17 mouse cellular contexts compared by ENCODE assay signal in the genomic region with DNA sequence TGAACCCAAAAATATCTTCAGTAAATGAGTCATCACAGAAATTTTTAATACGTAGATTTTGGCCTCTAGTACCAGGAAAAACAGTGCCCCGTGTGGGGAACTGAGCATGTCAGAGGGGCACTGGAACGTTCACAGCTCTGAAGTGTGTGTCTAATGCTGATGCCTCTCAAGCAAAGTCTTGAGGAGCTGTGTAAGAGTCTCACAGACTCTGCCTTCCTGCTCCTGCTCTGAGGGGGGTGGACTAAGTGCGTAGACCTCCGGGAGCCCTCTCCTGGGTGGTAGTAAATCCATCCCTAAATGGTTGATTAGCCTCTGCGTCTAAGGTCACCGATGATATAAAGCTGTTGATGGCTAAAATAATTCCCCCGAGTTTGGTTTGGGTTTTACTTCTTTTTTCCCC. TPM values are rescaled to one million over a fixed set of nuclear protein-coding genes. Genes with fewer than 3 reads are reported as not detected.
DNase-seq lines count a peak whose midpoint lies in the region; ATAC-seq and TF ChIP-seq lines count a peak whose summit lies in the region.
"Had no signal": no experiment of that assay in that cellular context is flagged by ENCODE, and none has a peak within 500 bp of the region (broad histone marks: within the 10 kb centered on the region; RNA-seq: fewer than 3 reads in every experiment).

No protein-coding gene starts in this region.

- peak overlapping the region; percentile 22; the same call in 1 of the 2 replicates for H3K4me2 ChIP-seq in forebrain, embryonic 13.5 days
- H3K4me2 ChIP-seq: embryonic facial prominence, embryonic 13.5 days had no signal

- no peak overlapping the region for H3K4me3 ChIP-seq in forebrain, embryonic 13.5 days
- H3K4me3 ChIP-seq in forebrain, embryonic 10.5 days: no peak overlapping the region
- no peak overlapping the region; the same call in 1 of the 2 replicates for H3K4me3 ChIP-seq in layer of hippocampus, adult 2 months
- H3K4me3 ChIP-seq: embryonic facial prominence, embryonic 13.5 days; heart, embryonic 10.5 days; myocyte had no signal

- H3K4me1 ChIP-seq in forebrain, embryonic 13.5 days: peaks cover 26% of the 10 kb centered on the region
- peaks cover 21% of the 10 kb centered on the region for H3K4me1 ChIP-seq in forebrain, embryonic 10.5 days
- H3K4me1 ChIP-seq: heart, embryonic 10.5 days had no signal

- ATAC-seq in forebrain, embryonic 13.5 days: no peak

- 34% methylated on average over 8 of the region's 8 CpGs for WGBS in forebrain, embryonic 13.5 days
- 51% methylated on average over 8 of the region's 8 CpGs for WGBS in forebrain, embryonic 10.5 days

- no peaks in the 10 kb centered on the region for H3K36me3 ChIP-seq in forebrain, embryonic 13.5 days (ENCODE audit: poor library complexity, severe bottlenecking)
- no peaks in the 10 kb centered on the region for H3K36me3 ChIP-seq in forebrain, embryonic 10.5 days (replicated peaks)
- H3K36me3 ChIP-seq: embryonic facial prominence, embryonic 13.5 days; heart, embryonic 10.5 days had no signal

- DNase-seq in forebrain, embryonic 10.5 days (ENCODE audit: extremely low spot score, low spot score): no peak
- no peak for DNase-seq in layer of hippocampus, adult 2 months (ENCODE audit: low spot score in 2 of 2)
- DNase-seq in layer of hippocampus, adult 8-10 months (ENCODE audit: low spot score in 2 of 2): no peak
- DNase-seq in retina, embryonic 14.5 days (ENCODE audit: low spot score): peak; percentile 32
- no peak for DNase-seq in retina, postnatal 1 day
- no peak for DNase-seq in urinary bladder, adult 18-20 months (ENCODE audit: low spot score in 2 of 2)
- DNase-seq: B cell, adult 2 months; cerebellum, adult 9-10 months; gastrocnemius, postnatal 10 days; heart, postnatal 4 days; kidney, adult 9 months; thymus, postnatal 25 days had no signal

- H3K27ac ChIP-seq in forebrain, embryonic 13.5 days: no peak overlapping the region
- no peak overlapping the region for H3K27ac ChIP-seq in forebrain, embryonic 10.5 days
- peak overlapping the region; percentile 61 for H3K27ac ChIP-seq in layer of hippocampus, adult 2 months
- H3K27ac ChIP-seq: embryonic facial prominence, embryonic 13.5 days; heart, embryonic 10.5 days; liver, embryonic 14.5 days had no signal

- peaks cover 86% of the 10 kb centered on the region for H3K27me3 ChIP-seq in forebrain, embryonic 13.5 days
- H3K27me3 ChIP-seq in forebrain, embryonic 10.5 days (ENCODE audit: poor library complexity, severe bottlenecking): peaks cover 87% of the 10 kb centered on the region

- no peak overlapping the region for H3K9ac ChIP-seq in forebrain, embryonic 13.5 days
- H3K9ac ChIP-seq: embryonic facial prominence, embryonic 13.5 days; liver, embryonic 14.5 days had no signal

- no peak for TF ChIP-seq CTCF in layer of hippocampus, adult 2 months (conservative IDR thresholded peaks at IDR 0.05)

- no peaks in the 10 kb centered on the region for H3K9me3 ChIP-seq in forebrain, embryonic 13.5 days (replicated peaks)
- no peaks in the 10 kb centered on the region for H3K9me3 ChIP-seq in forebrain, embryonic 10.5 days
- H3K9me3 ChIP-seq: embryonic facial prominence, embryonic 13.5 days; heart, embryonic 10.5 days had no signal

RNA-seq across cellular contexts. Expression of a gene that starts 39.9 kb away (rescaled TPM):
- 0.53 and 0.68 TPM in 2 replicates for polyA plus RNA-seq in forebrain, embryonic 13.5 days (2015; fragmentation: Nextera tagmentation; extraction: Ambion mirVana)
- polyA plus RNA-seq in forebrain, embryonic 10.5 days (2016; fragmentation: Nextera tagmentation; extraction: Ambion mirVana): 0.30 and 0.49 TPM in 2 replicates
- 1 to 10 TPM; 9.4 to 9.5 TPM for total RNA-seq in layer of hippocampus, adult 2 months (2021)
- total RNA-seq in layer of hippocampus, adult 8-10 months (2022): 10 to 100 TPM in 1 of 4 experiments, 1 to 10 TPM in 3; 6.6 to 10.0 (median 8.7) TPM
- polyA plus RNA-seq: myocyte had no signal
